Mouse (Mus musculus): ENCODE measurements around the gene Dydc2.
"Not testable (repeated sequence)": the region's sequence is repeated elsewhere in the genome, so short reads cannot be mapped to it uniquely, and the experiment has no call there.

Dydc2 gene

GRCm38 (mm10) chr14:41069108-41069507, at the start of gene Dydc2:
Gene Dydc2, minus strand, starts transcription at chr14:41069208.
- DNase-seq (ENCODE audit: low spot score) = no peak

- DNase-seq (ENCODE audit: low spot score) = no peak
These were observed 47.3 kb upstream of the Dydc2 start for GRCm38 (mm10) chr14:41116271-41116670.

- DNase-seq (ENCODE audit: low spot score) = no peak
These were observed 43.9 kb upstream of the Dydc2 start for GRCm38 (mm10) chr14:41112944-41113343.

- no peak for DNase-seq (ENCODE audit: low spot score)
These were observed 42.1 kb upstream of the Dydc2 start for GRCm38 (mm10) chr14:41111031-41111668.

GRCm38 (mm10) chr14:41104853-41105444, 35.9 kb upstream of the Dydc2 start, which contains the start of gene Mat1a:
Gene Mat1a, plus strand, starts transcription at chr14:41105035.
- DNase-seq (ENCODE audit: low spot score) = no peak

- no peak for DNase-seq (ENCODE audit: low spot score)
These were observed 33.3 kb upstream of the Dydc2 start for GRCm38 (mm10) chr14:41102269-41102668.

- DNase-seq (ENCODE audit: low spot score) = no peak
These were observed 32.2 kb upstream of the Dydc2 start for GRCm38 (mm10) chr14:41101242-41101641.

GRCm38 (mm10) chr14:41100712-41101111, 31.7 kb upstream of the Dydc2 start:
- DNase-seq (ENCODE audit: low spot score) = no peak

- no peak for DNase-seq (ENCODE audit: low spot score)
These were observed 29.7 kb upstream of the Dydc2 start for GRCm38 (mm10) chr14:41098726-41099125.

GRCm38 (mm10) chr14:41096296-41096860, 27.4 kb upstream of the Dydc2 start:
- DNase-seq (ENCODE audit: low spot score) = no peak

- DNase-seq (ENCODE audit: low spot score) = no peak
These were observed 25.1 kb upstream of the Dydc2 start for GRCm38 (mm10) chr14:41094114-41094513.

GRCm38 (mm10) chr14:41090777-41091176, 21.8 kb upstream of the Dydc2 start:
- no peak for DNase-seq (ENCODE audit: low spot score)

GRCm38 (mm10) chr14:41087509-41087908, 18.5 kb upstream of the Dydc2 start:
- no peak for DNase-seq (ENCODE audit: low spot score)

GRCm38 (mm10) chr14:41082408-41082807, 13.4 kb upstream of the Dydc2 start:
- no peak for DNase-seq (ENCODE audit: low spot score)

- DNase-seq (ENCODE audit: low spot score) = no peak
These were observed 3.9 kb upstream of the Dydc2 start for GRCm38 (mm10) chr14:41072944-41073275.

GRCm38 (mm10) chr14:41072229-41072943, 3.4 kb upstream of the Dydc2 start, which contains the start of gene Dydc1:
Gene Dydc1, plus strand, starts transcription at chr14:41072911.
- no peak for DNase-seq (ENCODE audit: low spot score)

- DNase-seq (ENCODE audit: low spot score) = no peak
These were observed 1.3 kb upstream of the Dydc2 start for GRCm38 (mm10) chr14:41070343-41070742.

- no peak for DNase-seq (ENCODE audit: low spot score)
These were observed 2.6 kb downstream of the Dydc2 start for GRCm38 (mm10) chr14:41066416-41066815.

- DNase-seq (ENCODE audit: low spot score) = no peak
These were observed 3.8 kb downstream of the Dydc2 start for GRCm38 (mm10) chr14:41065168-41065567.

GRCm38 (mm10) chr14:41053190-41053589, 15.8 kb downstream of the Dydc2 start:
- not testable (repeated sequence) for DNase-seq (ENCODE audit: low spot score)

GRCm38 (mm10) chr14:41052481-41052880, 16.5 kb downstream of the Dydc2 start:
- no peak for DNase-seq (ENCODE audit: low spot score)

- DNase-seq (ENCODE audit: low spot score) = no peak
These were observed 18.5 kb downstream of the Dydc2 start for GRCm38 (mm10) chr14:41050471-41050870.

- DNase-seq (ENCODE audit: low spot score) = no peak
These were observed 21.6 kb downstream of the Dydc2 start for GRCm38 (mm10) chr14:41047402-41047801.
